Mouse (Mus musculus) cerebellum, adult 9-10 months (tissue): ENCODE measurements around the gene Btbd3.

Experiments used
- DNase-seq: peaks from one replicate; pipeline ENCODE4 v3.0.0; 2022

Btbd3 gene

GRCm38 (mm10) chr2:138405753-138406528, 149.6 kb downstream of the Btbd3 start:
- DNase-seq: peak; percentile 67

DNA sequence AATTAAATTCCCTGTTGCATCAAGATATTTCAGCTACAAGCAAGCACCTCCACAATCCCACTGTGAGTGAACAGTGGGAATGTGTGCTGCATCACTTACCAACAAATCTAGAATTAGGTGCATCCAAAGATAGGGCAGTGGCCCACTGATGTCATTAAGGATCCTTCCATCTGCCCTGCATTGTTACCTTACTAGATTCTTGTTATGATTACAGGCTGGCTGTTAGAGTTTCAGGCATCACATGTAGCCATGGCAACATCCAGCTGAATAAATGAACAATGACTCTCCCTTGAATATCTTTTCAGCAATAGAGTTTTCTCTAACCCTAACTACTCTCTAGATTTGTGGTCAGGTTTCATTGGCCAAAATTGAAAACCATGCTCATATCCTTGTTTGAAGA, 150.3 kb downstream of the Btbd3 start:
- no peak for DNase-seq

GRCm38 (mm10) chr2:138412537-138412936, 156.2 kb downstream of the Btbd3 start:
- no peak for DNase-seq

DNA sequence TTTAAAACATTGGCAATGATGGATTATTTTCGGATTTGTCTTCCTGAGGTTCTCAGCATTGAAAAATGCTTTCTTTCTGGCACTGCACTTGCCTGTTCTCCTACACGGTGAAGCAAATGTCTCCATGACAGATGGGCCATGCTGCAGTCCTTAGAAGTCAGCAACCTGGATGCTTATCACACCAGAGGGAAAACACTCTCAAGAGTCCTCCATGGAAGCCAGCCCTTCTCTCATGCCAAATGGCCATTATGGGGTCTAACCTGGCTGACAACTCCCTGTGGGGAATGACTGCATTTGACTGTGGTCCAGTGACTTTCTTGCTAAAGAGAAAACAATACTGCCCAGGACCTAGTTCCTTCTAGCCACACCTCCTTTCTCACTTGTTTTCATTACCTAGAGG, 166.0 kb downstream of the Btbd3 start:
- peak; percentile 75 for DNase-seq

GRCm38 (mm10) chr2:138431991-138432390, 175.6 kb downstream of the Btbd3 start:
- no peak for DNase-seq

GRCm38 (mm10) chr2:138446466-138446865, 190.1 kb downstream of the Btbd3 start:
- no peak for DNase-seq

- no peak for DNase-seq
Observed at GRCm38 (mm10) chr2:138446943-138447342, 190.6 kb downstream of the Btbd3 start.

DNA sequence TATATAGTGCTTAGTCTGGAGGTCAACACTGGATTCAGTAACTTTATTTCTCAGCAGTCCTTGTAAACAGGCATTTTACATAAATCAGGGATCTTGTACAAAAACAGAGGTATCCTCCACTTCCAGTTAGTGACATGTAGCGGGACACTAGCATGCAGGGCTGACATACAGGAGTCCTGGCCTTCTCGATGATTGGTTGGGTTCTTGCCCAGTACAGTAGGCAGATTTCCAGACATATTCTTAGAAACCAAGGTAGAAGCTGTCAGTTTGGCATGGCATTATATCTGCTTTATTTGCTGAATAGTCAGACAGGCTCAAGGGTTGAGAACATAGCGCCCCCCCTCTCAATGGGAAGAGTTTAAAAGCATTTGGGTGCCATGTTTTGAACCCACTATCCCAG, 191.3 kb downstream of the Btbd3 start:
- DNase-seq: peak; percentile 72

DNA sequence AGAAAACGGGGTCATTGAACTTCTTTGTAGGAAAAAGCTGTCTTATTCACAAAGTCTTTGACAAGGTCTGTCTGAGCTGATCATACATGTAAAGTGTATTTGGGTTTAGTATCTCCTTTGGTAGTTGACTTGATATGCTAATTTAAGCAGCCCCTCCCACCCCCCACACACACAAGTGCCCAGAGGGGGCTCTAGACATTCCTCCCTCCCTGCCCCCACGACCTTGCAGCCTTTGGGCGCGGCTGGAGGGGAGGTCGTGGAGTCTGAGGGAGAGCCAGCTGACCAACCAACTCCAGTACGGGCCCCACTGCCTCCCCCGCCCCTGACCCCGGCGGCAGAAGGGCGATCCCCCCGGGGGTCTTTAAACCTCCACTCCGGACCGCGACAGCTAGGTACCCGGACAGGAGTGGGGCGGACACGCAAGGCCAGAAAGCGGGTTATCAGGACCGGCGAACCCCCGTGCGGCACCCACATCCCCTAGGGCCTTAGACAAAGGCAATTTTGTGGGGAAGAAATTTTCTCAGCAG, 211.7 kb downstream of the Btbd3 start:
- DNase-seq: no peak

DNA sequence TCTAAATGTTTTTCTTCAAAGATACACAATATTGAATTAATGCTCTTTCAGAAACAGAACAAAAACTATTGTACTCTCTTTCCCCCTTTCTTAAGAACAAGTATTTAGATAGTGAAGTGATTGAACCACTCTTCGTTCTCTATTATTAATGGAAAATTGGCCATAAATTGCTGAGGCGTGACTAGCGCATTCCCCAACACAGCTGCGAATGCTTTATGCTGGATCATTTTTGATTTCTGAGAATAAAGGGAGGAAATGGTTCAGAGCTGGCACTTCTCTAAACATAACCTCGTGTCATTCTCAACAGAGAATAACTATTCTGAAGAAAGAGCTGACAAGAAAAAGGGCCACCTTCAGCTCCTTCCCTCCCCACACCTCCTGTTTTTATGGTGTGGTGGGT, 217.0 kb downstream of the Btbd3 start:
- DNase-seq: no peak

DNA sequence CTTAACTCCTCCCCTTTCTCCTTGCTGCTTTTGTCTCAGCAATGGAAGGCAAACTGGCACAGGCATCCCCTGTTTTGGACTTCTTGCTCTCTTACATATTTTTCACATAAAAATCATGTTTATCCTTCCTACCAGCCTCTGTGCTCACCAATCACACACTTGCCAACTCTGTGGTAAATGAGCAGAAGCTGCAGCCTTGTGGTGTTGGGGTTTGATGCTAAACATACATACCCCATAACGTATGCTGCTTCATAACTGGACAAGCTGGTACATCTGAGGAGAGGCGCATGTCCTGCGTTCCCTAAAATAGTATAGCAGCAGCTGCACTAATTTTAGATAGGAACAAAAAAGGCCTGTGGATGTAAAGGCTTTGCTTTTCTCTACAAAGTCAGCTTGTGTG, 220.1 kb downstream of the Btbd3 start:
- DNase-seq: peak; percentile 46

- peak; percentile 94 for DNase-seq
Observed at GRCm38 (mm10) chr2:138477278-138477677, 220.9 kb downstream of the Btbd3 start.

- no peak for DNase-seq
Observed at GRCm38 (mm10) chr2:138482541-138482940, 226.2 kb downstream of the Btbd3 start.

- no peak for DNase-seq
Observed at GRCm38 (mm10) chr2:138484871-138485270, 228.5 kb downstream of the Btbd3 start.

DNA sequence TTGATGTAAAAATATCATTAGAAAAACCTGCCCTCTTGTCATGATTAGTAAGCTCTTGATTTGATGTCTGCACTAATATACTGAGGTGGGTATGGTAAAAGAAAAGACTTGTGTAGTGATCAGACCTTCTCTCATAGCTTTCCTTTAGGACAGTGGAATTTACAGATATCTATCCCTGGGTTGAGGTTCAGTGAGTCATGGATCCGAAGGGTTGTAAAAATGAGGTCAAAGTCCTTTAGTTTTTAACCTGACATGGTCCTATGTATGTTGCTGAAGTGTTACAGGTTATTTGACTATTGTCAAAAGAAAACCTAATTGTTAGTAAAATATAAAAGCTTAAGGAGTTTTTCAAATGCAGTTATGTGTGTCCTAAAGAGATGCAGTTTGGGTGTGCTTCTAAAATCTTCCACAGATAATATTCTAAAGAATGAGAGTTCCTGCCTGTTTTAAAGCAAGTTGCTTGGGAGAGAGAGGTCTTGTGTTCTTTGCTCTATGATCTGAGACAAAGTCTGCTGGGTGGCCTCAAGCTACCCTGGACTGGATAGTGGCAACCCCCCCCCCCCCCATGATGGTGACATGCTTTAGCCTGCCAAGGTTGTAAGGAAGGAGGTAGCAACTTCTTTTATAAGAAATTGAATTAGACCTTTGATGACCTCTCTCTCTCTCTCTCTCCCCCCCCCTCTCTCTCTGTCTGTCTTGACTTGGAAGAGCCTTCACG, 234.5 kb downstream of the Btbd3 start:
- DNase-seq: no peak

GRCm38 (mm10) chr2:138492176-138492575, 235.8 kb downstream of the Btbd3 start:
- no peak for DNase-seq

GRCm38 (mm10) chr2:138503866-138504380, 247.6 kb downstream of the Btbd3 start:
- DNase-seq: no peak

GRCm38 (mm10) chr2:138515531-138515930, 259.2 kb downstream of the Btbd3 start:
- no peak for DNase-seq

DNA sequence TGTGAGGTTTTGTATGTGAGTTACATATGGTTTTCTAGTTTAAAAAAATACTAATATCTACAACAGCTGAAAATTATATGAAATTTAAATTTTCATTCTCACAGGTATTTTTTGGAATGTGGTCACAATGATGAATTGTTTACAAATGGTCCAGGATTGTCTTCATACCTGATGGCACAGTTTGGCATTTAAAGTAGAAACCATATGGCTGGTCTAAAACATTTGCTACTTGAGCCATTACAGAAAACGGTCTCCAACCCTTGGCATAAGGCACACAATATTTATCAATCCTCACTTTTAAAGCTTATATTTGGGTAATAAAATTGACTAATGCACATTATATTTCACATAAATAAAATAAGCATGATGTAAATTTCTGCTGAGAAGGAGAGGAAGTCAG, 272.1 kb downstream of the Btbd3 start:
- DNase-seq: peak; percentile 84

DNA sequence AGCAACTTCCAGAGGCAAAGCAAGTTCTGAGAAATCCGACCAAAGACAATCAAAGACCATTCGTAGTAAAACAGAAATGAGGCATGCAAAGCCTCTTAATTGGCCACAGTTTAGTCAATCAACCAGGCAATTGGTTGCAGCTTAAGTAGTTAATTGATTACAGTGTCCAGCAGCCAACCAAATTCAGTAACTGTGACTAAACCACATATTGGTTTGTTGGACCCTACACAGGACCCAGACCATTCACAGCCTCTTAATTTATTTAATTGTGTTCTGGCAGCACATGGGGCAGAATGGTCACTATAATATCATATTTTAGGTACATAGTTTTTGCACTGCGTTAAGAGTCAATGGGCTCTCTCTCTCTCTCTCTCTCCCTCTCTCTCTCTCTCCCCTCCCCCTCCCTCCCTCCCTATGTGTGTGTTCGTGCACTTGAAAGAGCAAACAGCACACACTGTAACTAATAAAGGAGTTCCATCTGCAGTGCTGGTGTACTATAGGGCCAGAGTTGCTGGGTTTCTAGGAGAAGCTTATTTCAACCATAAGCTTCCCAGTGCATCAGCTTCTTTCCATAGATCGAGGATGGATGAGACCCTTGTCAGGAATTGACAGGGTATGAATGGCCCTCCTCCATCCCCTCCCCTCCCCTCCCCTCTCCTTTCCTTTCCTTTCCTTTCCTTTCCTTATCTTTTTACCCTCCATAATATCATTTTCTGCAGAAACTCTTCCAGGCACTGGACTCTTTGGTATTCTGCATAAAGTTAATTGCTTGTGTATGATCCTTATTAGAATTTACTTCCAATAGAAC, 275.0 kb downstream of the Btbd3 start:
- no peak for DNase-seq

- no peak for DNase-seq
Observed at GRCm38 (mm10) chr2:138531992-138532391, 275.6 kb downstream of the Btbd3 start.

- DNase-seq: no peak
Observed at GRCm38 (mm10) chr2:138539655-138540054, 283.3 kb downstream of the Btbd3 start.

DNA sequence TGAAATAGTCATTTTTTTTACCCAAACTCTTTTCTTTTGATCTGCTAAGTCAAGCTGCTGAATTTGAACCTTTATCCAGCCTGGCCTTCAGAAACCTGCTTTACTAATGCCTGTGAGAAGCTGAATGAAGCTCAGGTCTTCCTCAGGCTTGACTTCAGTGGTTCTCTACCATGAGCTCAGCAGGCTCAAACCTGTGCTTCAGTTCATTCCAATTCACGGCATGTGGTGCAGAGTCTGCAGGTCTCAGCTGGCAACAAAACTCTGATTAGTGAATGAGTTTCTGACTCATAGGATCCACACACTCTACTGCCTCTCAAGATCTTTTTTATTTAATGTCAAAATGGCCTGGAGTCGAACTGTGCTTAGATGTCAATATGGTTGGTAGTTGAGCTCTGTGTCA, 292.6 kb downstream of the Btbd3 start:
- DNase-seq: peak; percentile 70
